Mouse (Mus musculus) bone marrow, adult 2 months (tissue): ENCODE data around the gene Ptprcap. TPM values are rescaled to one million over a fixed set of nuclear protein-coding genes. Genes with fewer than 3 reads are reported as not detected.

Experiments
- H3K27ac ChIP-seq: fragments of 200-500 bp; 2 replicates; pipeline ENCODE4 v1.5.1; 2012; ENCODE audit warnings: low read depth, mild to moderate bottlenecking, control low read depth, inconsistent platforms, low read length; ENCODE audit not compliant: control insufficient read depth, poor library complexity, insufficient read depth
- H3K4me1 ChIP-seq: fragments of 200-500 bp; 2 replicates; pipeline ENCODE4 v1.6.1; 2011; ENCODE audit warnings: low read length; ENCODE audit not compliant: control insufficient read depth, insufficient read depth
- H3K4me3 ChIP-seq: fragments of 200-500 bp; replicated peaks from 2 replicates; pipeline ENCODE3; 2011; ENCODE audit warnings: mild to moderate bottlenecking, low read depth, low read length, control low read depth; ENCODE audit not compliant: control insufficient read depth
- CTCF ChIP-seq: fragments of 200-500 bp; IDR thresholded peaks from 2 replicates; pipeline ENCODE4 v1.5.1; 2011; ENCODE audit warnings: low read length, control low read depth; ENCODE audit not compliant: control insufficient read depth, insufficient read depth
- POLR2A ChIP-seq: fragments of 200-500 bp; IDR thresholded peaks from 2 replicates; pipeline ENCODE4 v1.6.1; 2011; ENCODE audit warnings: low read depth, mild to moderate bottlenecking, control low read depth, low read length, borderline replicate concordance; ENCODE audit not compliant: control insufficient read depth
- WGBS: fragments of 180-500 bp; shearing (Covaris S2); methylation state at CpG from one replicate; pipeline ENCODE4 v1.1.7; 2018; 5-methylcytosine and 5-hydroxymethylcytosine counted together
- polyA plus RNA-seq: library from polyadenylated mRNA; stranded (reverse); fragments of >200 nt; gene quantifications from 2 replicates; pipeline ENCODE4 v1.2.4, GENCODE M21; 2011; ENCODE audit warnings: low replicate concordance; ENCODE audit not compliant: missing spikeins, insufficient read depth, insufficient read length

Ptprcap gene
- 27.6 and 60.8 TPM in 2 replicates for polyA plus RNA-seq

DNA sequence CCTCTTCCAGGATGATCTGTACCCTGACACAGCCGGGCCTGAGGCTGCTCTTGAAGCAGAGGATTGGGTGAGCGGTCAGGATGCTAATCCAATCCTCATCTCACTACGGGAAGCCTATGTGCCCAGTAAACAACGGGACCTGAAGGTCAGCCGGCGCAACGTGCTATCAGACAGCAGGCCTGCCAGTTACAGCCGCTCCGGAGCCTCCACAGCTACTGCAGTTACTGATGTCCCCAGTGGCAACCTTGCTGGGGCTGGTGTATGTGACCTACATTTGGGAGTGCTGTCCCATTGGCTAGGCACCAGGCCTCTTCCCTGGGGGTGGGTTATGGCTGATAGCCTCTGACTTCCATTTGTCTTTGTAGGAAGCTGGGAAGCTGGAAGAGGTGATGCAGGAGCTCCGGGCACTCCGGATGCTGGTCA lies at the start of gene Ptprcap:
TSS of gene Ptprcap (plus strand) at position 373 of the 423 bp plus-strand sequence.
- 92% methylated on average over 11 of the region's 11 CpGs for whole genome bisulfite sequencing
- Histone ChIP-seq H3K27ac (peak within 1 kb of the TSS; percentile 95), H3K4me1 (peaks cover 4% of the 10 kb centered on the region), H3K4me3 (no peak within 1 kb of the TSS)
- TF ChIP-seq CTCF = no peak
- TF ChIP-seq POLR2A = no peak

DNA sequence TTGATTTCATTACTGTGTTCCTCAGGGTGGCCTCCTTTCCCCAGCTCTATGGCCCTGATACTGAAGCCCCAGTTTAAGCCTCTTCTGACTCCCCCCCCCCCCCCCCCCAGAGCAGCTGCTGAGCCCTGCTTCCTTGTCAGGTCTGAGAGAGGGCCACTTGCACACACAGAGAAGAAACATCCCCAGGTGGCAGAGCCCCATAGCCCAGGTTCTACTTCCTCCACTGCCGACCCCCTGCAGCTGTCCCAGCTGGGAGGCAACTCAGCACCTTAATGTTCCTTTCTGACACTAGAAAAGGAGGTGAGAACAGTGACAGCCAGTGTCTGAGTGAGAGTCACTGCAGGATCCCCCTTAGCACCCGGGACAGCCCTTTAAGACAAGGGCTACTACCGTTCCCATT lies 49.6 kb upstream of the Ptprcap start:
- no peak overlapping the region for H3K27ac ChIP-seq
- 72% methylated on average over 3 of the region's 3 CpGs for WGBS
- H3K4me1 ChIP-seq = peaks cover 2% of the 10 kb centered on the region; the same call in 1 of the 2 replicates
- no peak for TF ChIP-seq CTCF
- no peak for TF ChIP-seq POLR2A
- H3K4me3 ChIP-seq = no peak overlapping the region

DNA sequence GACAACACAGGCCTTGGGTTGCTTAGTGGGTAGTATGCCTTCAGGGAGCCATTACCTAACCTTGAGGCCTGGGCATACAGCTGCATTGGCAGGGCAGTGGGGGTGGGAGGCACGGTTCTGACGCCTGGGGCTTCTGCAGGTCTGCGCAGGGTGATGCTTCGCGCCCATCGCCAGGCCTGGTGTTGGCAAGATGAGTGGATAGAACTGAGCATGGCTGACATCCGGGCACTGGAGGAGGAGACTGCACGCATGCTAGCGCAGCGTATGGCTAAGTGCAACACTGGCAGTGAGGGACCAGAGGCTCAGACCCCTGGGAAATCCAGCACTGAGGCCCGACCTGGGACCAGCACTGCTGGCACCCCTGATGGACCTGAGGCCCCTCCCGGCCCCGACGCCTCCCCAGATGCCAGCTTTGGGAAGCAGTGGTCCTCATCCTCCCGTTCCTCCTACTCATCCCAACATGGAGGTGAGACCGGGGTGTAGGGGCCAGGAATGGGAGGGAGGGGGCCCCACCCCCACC lies 48.7 kb upstream of the Ptprcap start:
- TF ChIP-seq POLR2A (no peak), CTCF (no peak)
- Histone ChIP-seq H3K4me3 (no peak overlapping the region), H3K4me1 (peaks cover 2% of the 10 kb centered on the region; the same call in 1 of the 2 replicates), H3K27ac (no peak overlapping the region)
- 96% methylated on average over 16 of the region's 16 CpGs for WGBS

DNA sequence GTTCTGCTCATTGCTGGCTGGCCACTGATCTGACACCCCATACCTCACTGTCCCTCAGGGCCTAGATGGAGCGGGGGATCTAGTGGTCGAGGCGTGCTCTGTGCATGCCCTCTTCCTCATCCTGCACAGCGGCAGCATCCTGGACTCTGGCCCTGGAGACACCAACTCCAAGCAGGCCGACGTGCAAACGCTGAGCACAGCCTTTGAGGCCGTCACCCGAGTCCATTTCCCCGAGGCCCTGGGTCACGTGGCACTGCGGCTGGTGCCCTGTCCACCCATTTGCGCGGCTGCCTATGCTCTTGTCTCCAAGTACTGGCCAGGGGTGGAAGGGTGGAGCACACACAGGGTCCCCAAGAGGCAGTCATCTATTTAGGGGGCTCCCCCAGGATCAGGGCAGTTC lies 46.8 kb upstream of the Ptprcap start:
- TF ChIP-seq POLR2A (no peak), CTCF (no peak)
- H3K4me1 ChIP-seq = peaks cover under 1% of the 10 kb centered on the region; the same call in 1 of the 2 replicates

DNA sequence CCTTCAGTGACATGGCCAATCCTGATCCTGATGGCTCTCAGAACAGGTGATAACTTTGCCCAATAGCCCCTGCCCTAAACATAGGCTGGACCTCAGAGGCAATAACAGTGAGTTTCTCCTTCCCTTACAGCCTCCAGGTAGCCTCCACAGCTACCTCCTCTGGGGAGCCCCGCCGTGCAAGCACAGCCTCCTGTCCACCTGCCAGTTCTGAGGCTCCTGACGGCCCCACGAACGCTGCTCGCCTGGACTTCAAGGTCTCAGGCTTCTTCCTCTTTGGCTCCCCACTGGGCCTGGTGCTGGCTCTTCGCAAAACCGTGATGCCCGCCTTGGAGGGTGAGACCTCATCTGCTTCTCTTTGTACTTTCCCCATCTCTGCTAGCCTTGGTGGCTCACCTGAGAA lies 44.9 kb upstream of the Ptprcap start:
- TF ChIP-seq POLR2A (no peak), CTCF (no peak)
- 87% methylated on average over 9 of the region's 9 CpGs for WGBS
- Histone ChIP-seq H3K4me1 (peaks cover 18% of the 10 kb centered on the region), H3K27ac (no peak overlapping the region), H3K4me3 (no peak overlapping the region)

More for the DNA sequence above, 46.8 kb upstream of the Ptprcap start:
- 90% methylated on average over 14 of the region's 14 CpGs for WGBS
- Histone ChIP-seq H3K4me3 (no peak overlapping the region), H3K27ac (no peak overlapping the region)

DNA sequence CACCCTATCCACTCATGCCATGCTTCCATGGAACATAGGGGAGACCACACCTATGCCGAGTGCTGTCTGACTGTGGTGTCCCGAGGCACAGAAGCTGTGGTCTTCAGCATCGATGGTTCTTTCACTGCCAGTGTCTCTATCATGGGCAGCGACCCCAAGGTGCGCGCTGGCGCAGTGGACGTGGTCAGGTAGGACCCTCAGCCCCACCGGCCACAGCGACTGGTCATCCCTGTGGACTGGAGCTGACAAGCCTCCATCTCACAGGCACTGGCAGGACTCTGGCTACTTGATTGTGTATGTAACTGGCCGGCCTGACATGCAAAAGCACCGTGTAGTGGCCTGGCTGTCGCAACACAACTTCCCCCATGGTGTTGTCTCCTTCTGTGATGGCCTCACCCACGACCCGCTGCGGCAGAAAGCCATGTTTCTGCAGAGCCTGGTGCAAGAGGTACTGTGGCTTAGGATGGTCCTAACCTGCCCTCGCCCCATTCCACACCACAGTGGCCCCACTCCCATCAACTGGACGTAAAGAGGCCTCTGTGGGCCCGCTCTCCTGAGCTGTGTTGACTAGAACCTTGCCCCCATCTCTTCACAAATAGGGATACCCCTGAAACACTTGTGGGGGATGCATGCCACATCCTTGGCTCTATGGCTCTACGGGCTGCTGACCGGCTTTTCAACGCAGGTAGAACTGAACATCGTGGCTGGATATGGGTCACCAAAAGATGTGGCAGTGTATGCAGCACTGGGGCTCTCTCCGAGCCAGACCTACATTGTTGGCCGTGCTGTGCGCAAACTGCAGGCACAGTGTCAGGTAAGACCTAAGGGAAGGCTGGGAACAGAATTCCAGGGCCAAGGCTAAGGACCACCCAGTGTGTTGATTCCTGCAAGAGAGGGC lies 41.1 kb upstream of the Ptprcap start:
- H3K4me3 ChIP-seq = no peak overlapping the region
- TF ChIP-seq POLR2A = no peak
- no peak for TF ChIP-seq CTCF
- WGBS = 74% methylated on average over 26 of the region's 26 CpGs
- H3K27ac ChIP-seq = peak overlapping the region; percentile 94
- H3K4me1 ChIP-seq = peaks cover 24% of the 10 kb centered on the region

DNA sequence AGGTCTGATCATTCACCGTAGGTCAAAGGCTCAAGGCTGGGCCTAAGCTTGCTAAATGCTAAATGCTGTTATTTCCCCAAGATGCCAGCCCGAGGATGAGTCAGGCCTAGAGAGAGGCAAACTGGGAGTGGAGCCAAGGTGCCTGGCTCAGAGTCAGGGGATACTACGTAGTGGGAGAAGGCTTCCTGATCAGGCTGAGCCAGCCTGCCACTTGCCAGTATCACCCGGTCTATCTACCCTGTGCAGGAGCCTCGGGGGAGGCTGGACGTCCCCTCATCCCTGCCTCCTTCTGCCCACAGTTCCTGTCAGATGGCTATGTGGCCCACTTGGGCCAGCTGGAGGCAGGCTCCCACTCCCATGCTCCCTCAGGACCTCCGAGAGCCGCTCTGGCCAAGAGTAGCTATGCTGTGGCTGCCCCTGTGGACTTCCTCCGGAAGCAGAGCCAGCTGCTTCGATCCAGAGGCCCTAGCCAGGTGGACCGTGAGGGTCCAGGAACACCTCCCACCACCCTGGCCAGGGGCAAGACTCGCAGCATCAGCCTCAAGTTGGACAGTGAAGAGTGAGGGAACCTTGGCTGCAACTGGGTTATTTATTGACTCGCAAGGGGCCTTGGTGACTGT lies 40.1 kb upstream of the Ptprcap start:
- TF ChIP-seq CTCF (no peak), POLR2A (peak; percentile 57; the same call in 1 of the 2 replicates)
- no peak overlapping the region for H3K4me3 ChIP-seq
- peak overlapping the region; percentile 94 for H3K27ac ChIP-seq
- peaks cover 24% of the 10 kb centered on the region for H3K4me1 ChIP-seq
- WGBS = 2% methylated on average over 13 of the region's 13 CpGs

DNA sequence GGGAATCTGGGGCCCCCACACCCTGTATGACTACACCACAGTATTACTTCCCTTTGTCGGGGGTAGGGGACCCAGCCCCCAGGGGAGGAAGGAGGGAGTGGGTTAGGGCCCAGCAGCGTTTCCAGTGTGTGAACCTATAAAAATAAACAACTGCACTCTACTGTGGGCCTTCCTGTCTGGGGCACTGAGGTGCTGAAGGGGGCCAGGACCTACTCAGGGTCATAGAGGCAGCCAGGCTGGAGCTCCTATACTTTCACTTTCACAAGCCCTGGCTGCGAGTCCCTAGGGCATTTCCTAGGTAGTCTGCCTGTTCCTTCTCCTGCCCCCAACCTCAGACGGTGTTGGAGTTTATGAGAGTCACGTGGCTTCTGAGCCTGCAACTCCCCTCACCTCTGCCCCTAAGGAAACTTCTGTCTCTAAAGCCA lies 39.6 kb upstream of the Ptprcap start:
- Histone ChIP-seq H3K4me3 (no peak overlapping the region), H3K4me1 (peaks cover 24% of the 10 kb centered on the region), H3K27ac (peak overlapping the region; percentile 94)
- WGBS = 2% methylated on average over 5 of the region's 5 CpGs
- TF ChIP-seq POLR2A = no peak
- no peak for TF ChIP-seq CTCF
